Mouse (Mus musculus) ES-E14 (cell line): Measurements from ENCODE around the gene Ftsj3. TPM values are rescaled to one million over a fixed set of nuclear protein-coding genes. Genes with fewer than 3 reads are reported as not detected.

Experiments used
- DNase-seq: peaks from one replicate; pipeline ENCODE4 v3.0.0-alpha.2; 2013; ENCODE audit warnings: low read depth, low spot score
- H3K27ac ChIP-seq: 2 replicates; pipeline ENCODE4 v1.5.1; 2012; ENCODE audit warnings: low read depth, mild to moderate bottlenecking, low read length, moderate library complexity, mixed read lengths; ENCODE audit not compliant: poor library complexity, insufficient read depth, severe bottlenecking
- H3K36me3 ChIP-seq: 2 replicates; pipeline ENCODE4 v1.6.1; 2012; ENCODE audit warnings: mild to moderate bottlenecking, low read length, moderate library complexity, mixed read lengths; ENCODE audit not compliant: control insufficient read depth, poor library complexity, insufficient read depth, severe bottlenecking
- H3K4me1 ChIP-seq, 2 experiments: fragments of 150-350 bp in 1 of 2; sonication (generic) in 1 of 2; 2 replicates each; pipeline ENCODE4 v1.6.1; 2012; ENCODE audit warnings: low read length in 2 of 2, mild to moderate bottlenecking in 1 of 2, mixed read lengths in 1 of 2; ENCODE audit not compliant: control insufficient read depth in 2 of 2, insufficient read depth in 2 of 2, poor library complexity in 1 of 2
- H3K4me3 ChIP-seq, 2 experiments: fragments of 150-350 bp in 1 of 2; sonication (generic) in 1 of 2; 2 replicates each; pipeline ENCODE4 v1.5.1; 2012; ENCODE audit warnings: low read length in 2 of 2, low read depth in 1 of 2, mild to moderate bottlenecking in 1 of 2, mixed read lengths in 1 of 2; ENCODE audit not compliant: insufficient read depth in 1 of 2, poor library complexity in 1 of 2, severe bottlenecking in 1 of 2
- H3K9ac ChIP-seq: 2 replicates; pipeline ENCODE4 v1.6.1; 2012; ENCODE audit warnings: low read depth, mild to moderate bottlenecking, low read length, mixed read lengths; ENCODE audit not compliant: poor library complexity, insufficient read depth, severe bottlenecking
- H3K9me3 ChIP-seq: fragments of 150-350 bp; sonication (generic); 2 replicates; pipeline ENCODE4 v1.6.1; 2012; ENCODE audit warnings: low read depth, mild to moderate bottlenecking, low read length; ENCODE audit not compliant: control insufficient read depth, insufficient read depth
- CHD2 ChIP-seq: IDR thresholded peaks from 2 replicates; pipeline ENCODE4 v1.6.1; 2014; ENCODE audit warnings: mild to moderate bottlenecking, low read depth, low read length, inconsistent platforms
- HCFC1 ChIP-seq: IDR thresholded peaks from 2 replicates; pipeline ENCODE4 v1.6.1; 2012; ENCODE audit warnings: low read length, inconsistent platforms, borderline replicate concordance; ENCODE audit not compliant: insufficient read depth
- MAFK ChIP-seq: IDR thresholded peaks from 2 replicates; pipeline ENCODE4 v1.6.1; 2014; ENCODE audit warnings: mild to moderate bottlenecking, low read depth, low read length, inconsistent platforms; ENCODE audit not compliant: insufficient read depth
- ZC3H11A ChIP-seq: IDR thresholded peaks from 2 replicates; pipeline ENCODE4 v1.6.1; 2012; ENCODE audit warnings: low read depth, mild to moderate bottlenecking, inconsistent platforms, low read length, borderline replicate concordance
- ZNF384 ChIP-seq: IDR thresholded peaks from 2 replicates; pipeline ENCODE4 v1.6.1; 2012; ENCODE audit warnings: low read depth, low read length, inconsistent platforms
- in situ Hi-C, 2 experiments: fragments of 600-800 bp; cut with MboI; formaldehyde crosslinking; loops; one replicate each; pipeline ENCODE4 v1.15.1; 2025; ENCODE audit warnings: low sequenced_read_pairs in 2 of 2, inconsistent platforms in 1 of 2; ENCODE audit not compliant: unreplicated experiment in 2 of 2
- total RNA-seq: library from RNA; depleted of rRNA; stranded (reverse); fragments of 300-350 nt; gene quantifications from 2 replicates; pipeline ENCODE4 v1.2.3, GENCODE M21; 2012

Ftsj3 gene
- total RNA-seq, 1 experiment, result 304 TPM

DNA sequence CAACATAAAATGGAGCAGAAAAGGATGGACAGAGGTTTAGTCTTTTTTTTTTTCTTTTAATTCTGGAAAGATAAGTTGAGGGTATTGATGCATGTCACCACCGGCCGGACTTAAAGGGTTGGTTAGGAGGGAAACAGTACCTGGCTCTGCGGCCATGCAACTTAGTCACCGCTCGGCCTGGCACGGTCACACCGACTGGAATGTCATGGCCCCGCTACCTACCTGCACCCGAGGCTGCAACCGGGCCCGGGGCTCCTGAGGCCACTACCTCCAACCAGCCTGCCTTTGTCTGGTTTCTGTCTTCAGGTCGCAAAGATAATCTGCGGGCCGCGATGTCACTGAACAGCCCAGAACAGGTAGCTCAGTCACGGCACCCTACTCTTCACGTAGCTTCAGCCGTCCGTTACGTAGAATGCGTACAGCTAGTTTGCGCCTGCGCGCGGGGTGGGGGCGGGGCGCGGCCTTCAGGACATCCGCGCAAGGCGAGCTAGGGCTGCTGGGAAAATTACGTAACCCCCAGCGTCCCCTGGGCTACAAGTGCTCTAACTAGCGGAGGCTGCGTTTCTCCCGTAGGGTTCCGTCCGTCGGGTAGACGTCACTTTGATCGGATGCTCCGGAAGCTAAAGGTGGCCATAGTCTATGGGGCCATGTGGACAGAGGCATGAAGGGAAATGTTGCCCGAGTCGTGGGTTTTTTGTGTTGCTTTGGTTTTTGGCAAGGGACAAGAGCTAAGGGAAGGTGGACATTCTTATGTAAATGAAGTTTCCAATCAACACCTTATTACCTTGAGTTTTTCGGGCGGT, 39.8 kb downstream of the Ftsj3 start, which contains the start of gene Ccdc47:
Gene Ccdc47, minus strand, starts transcription at position 418 of the 803 bp plus-strand sequence.
- peaks cover 2 to 5% of the 10 kb centered on the region in 2 experiments; a peak in 3 of 4 replicates for H3K4me1 ChIP-seq
- H3K9me3 ChIP-seq, result no peaks in the 10 kb centered on the region
- DNase-seq, result peak; percentile 95
- peak within 1 kb of the TSS; percentile 90 for H3K27ac ChIP-seq
- H3K36me3 ChIP-seq, result peaks cover 8% of the 10 kb centered on the region
- TF ChIP-seq ZC3H11A, result no peak
- TF ChIP-seq HCFC1, result no peak; the same call in none of the 2 replicates
- no peak for TF ChIP-seq ZNF384
- no peak for TF ChIP-seq MAFK
- TF ChIP-seq CHD2, result no peak
- in situ Hi-C loops, result no loop called here
- peak within 1 kb of the TSS; percentile 96 for H3K9ac ChIP-seq
- H3K4me3 ChIP-seq, result peak within 1 kb of the TSS; percentile 75 to 89

DNA sequence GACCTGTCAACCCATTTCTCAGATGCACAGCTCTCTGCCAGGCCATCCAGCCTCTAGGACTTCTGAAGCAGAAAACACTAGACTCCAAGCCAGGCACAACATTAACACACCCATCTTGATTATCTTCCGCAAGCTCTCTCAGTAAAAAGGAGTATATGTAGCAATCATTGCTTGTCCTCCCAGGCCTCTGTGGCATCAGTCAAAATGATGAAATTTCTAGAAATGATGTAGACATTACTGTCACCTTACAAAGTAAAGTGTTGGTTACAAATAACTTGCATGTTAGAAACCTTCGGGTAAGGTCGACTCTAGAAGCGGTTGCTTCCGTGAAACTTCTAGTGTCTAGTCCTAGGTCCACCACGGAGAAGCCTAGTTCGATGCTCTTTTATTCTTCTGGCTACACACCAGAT, 40.4 kb downstream of the Ftsj3 start:
- in situ Hi-C loops, result no loop called here
- no peak for DNase-seq
- Histone ChIP-seq H3K36me3 (peaks cover 10% of the 10 kb centered on the region), H3K4me3 (peak overlapping the region; percentile 64 to 89), H3K9me3 (no peaks in the 10 kb centered on the region), H3K4me1 (peaks cover 2 to 5% of the 10 kb centered on the region in 2 experiments; a peak in 3 of 4 replicates), H3K27ac (no peak overlapping the region), H3K9ac (peak overlapping the region; percentile 96)
- TF ChIP-seq HCFC1, result no peak
- TF ChIP-seq MAFK, result no peak
- no peak for TF ChIP-seq ZC3H11A
- no peak for TF ChIP-seq CHD2
- TF ChIP-seq ZNF384, result no peak

DNA sequence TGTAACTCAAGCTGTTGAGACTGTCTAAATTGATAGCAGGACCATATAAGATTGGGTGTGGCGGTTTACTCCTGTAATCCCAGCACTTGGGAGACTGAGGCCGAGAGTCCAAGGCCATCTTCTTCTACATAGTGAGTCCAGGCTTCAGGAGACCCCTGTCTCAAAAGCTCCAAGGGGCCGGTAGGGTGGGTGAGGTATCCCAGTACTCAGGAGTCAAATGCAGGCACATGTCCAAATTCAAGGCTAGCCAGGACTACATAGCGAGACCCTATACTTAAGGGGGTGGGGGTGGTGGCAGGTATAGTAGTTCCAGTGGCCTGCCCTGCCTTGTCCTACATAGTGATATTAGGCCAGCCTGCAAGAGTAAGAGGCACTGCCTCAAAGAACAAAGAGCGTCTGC, 41.0 kb downstream of the Ftsj3 start:
- Histone ChIP-seq H3K4me3 (no peak overlapping the region; a peak in 2 of 4 replicates), H3K9me3 (no peaks in the 10 kb centered on the region), H3K36me3 (peaks cover 10% of the 10 kb centered on the region), H3K9ac (peak overlapping the region; percentile 96), H3K27ac (no peak overlapping the region), H3K4me1 (peaks cover 2 to 5% of the 10 kb centered on the region in 2 experiments; a peak in 3 of 4 replicates)
- TF ChIP-seq CHD2 (no peak), HCFC1 (no peak), ZC3H11A (no peak), ZNF384 (no peak), MAFK (no peak)
- in situ Hi-C loops, result no loop called here
- DNase-seq, result no peak

GRCm38 (mm10) chr11:106212771-106213170, 43.1 kb downstream of the Ftsj3 start:
- Histone ChIP-seq H3K4me1 (peaks cover 0 to 3% of the 10 kb centered on the region in 2 experiments; a peak in 2 of 4 replicates), H3K9me3 (no peaks in the 10 kb centered on the region), H3K36me3 (peaks cover 21% of the 10 kb centered on the region), H3K9ac (0 out of 2 replicates have a peak overlapping the region, but pooled peaks have one; percentile 1), H3K4me3 (no peak overlapping the region), H3K27ac (no peak overlapping the region)
- TF ChIP-seq HCFC1 (no peak), ZNF384 (no peak), MAFK (no peak), ZC3H11A (no peak), CHD2 (no peak)
- no peak for DNase-seq
- in situ Hi-C loops, result no loop called here
